Mouse (Mus musculus) small intestine, adult 2 months (tissue): ENCODE measurements around the gene Kxd1. TPM values are rescaled to one million over a fixed set of nuclear protein-coding genes. Genes with fewer than 3 reads are reported as not detected.

ENCODE experiments used
- H3K27ac ChIP-seq: fragments of 200-500 bp; 2 replicates; pipeline ENCODE4 v1.5.1; 2012; ENCODE audit warnings: low read depth, low read length, control low read depth, inconsistent platforms; ENCODE audit not compliant: insufficient read depth
- H3K27me3 ChIP-seq: fragments of 200-500 bp; 2 replicates; pipeline ENCODE4 v1.6.1; 2012; ENCODE audit warnings: mild to moderate bottlenecking, moderate library complexity, low read length, inconsistent platforms; ENCODE audit not compliant: control insufficient read depth, insufficient read depth
- H3K36me3 ChIP-seq: fragments of 200-500 bp; 2 replicates; pipeline ENCODE4 v1.6.1; 2012; ENCODE audit warnings: mild to moderate bottlenecking, low read length, control low read depth, inconsistent platforms; ENCODE audit not compliant: control insufficient read depth, insufficient read depth
- H3K4me1 ChIP-seq: fragments of 200-500 bp; 2 replicates; pipeline ENCODE4 v1.6.1; 2012; ENCODE audit warnings: low read length, inconsistent platforms, mixed read lengths; ENCODE audit not compliant: control insufficient read depth, insufficient read depth, insufficient read length
- H3K4me3 ChIP-seq: fragments of 200-500 bp; 2 replicates; pipeline ENCODE4 v1.5.1; 2012; ENCODE audit warnings: low read depth, mild to moderate bottlenecking, control low read depth, inconsistent platforms, low read length, moderate library complexity
- CTCF ChIP-seq: fragments of 200-500 bp; IDR thresholded peaks from 2 replicates; pipeline ENCODE4 v1.5.1; 2012; ENCODE audit warnings: low read depth, mild to moderate bottlenecking, control low read depth, inconsistent platforms, low read length, moderate library complexity, mixed read lengths; ENCODE audit not compliant: insufficient replicate concordance, insufficient read length; ENCODE audit errors: extremely low read depth
- POLR2A ChIP-seq: fragments of 200-500 bp; IDR thresholded peaks from 2 replicates; pipeline ENCODE4 v1.6.1; 2012; ENCODE audit warnings: low read depth, mild to moderate bottlenecking, control low read depth, inconsistent platforms, low read length, moderate library complexity
- WGBS: fragments of 180-500 bp; shearing (Covaris S2); methylation state at CpG from one replicate; pipeline ENCODE4 v1.1.7; 2018; 5-methylcytosine and 5-hydroxymethylcytosine counted together
- polyA plus RNA-seq: library from polyadenylated mRNA; depleted of rRNA; stranded (reverse); fragments of >200 nt; gene quantifications from 2 replicates; pipeline ENCODE4 v1.2.3, GENCODE M21; 2012

The Kxd1 gene
- polyA plus RNA-seq, 1 experiment, result 64.4 TPM

- WGBS, result under 1% methylated on average over 32 of the region's 32 CpGs
- Histone ChIP-seq H3K36me3 (peaks cover 25% of the 10 kb centered on the region), H3K4me3 (peak overlapping the region; percentile 91), H3K27ac (peak overlapping the region; percentile 99), H3K4me1 (peaks cover 16% of the 10 kb centered on the region), H3K27me3 (no peaks in the 10 kb centered on the region)
- 0 out of 2 replicates have a peak, but pooled peaks have one; percentile 4 for TF ChIP-seq POLR2A
- TF ChIP-seq CTCF, result no peak
Measured at GRCm38 (mm10) chr8:70538633-70539076, 10.9 kb upstream of the Kxd1 start.

- H3K4me1 ChIP-seq, result peaks cover 10% of the 10 kb centered on the region; the same call in 1 of the 2 replicates
- peak overlapping the region; percentile 89 for H3K27ac ChIP-seq
- H3K36me3 ChIP-seq, result peaks cover 25% of the 10 kb centered on the region
- WGBS, result 7% methylated on average over 24 of the region's 24 CpGs
- no peaks in the 10 kb centered on the region for H3K27me3 ChIP-seq
- peak overlapping the region; percentile 69 for H3K4me3 ChIP-seq
- peak; percentile 61; the same call in 1 of the 2 replicates for TF ChIP-seq POLR2A
- TF ChIP-seq CTCF, result no peak
Measured at GRCm38 (mm10) chr8:70538024-70538579, 10.3 kb upstream of the Kxd1 start.

- Histone ChIP-seq H3K36me3 (peaks cover 48% of the 10 kb centered on the region), H3K27me3 (no peaks in the 10 kb centered on the region), H3K4me1 (peaks cover 6% of the 10 kb centered on the region; the same call in 1 of the 2 replicates), H3K27ac (no peak overlapping the region), H3K4me3 (no peak overlapping the region)
- TF ChIP-seq POLR2A, result no peak
- no peak for TF ChIP-seq CTCF
- WGBS, result 99% methylated on average over 2 of the region's 2 CpGs
Measured at GRCm38 (mm10) chr8:70535701-70536100, 7.9 kb upstream of the Kxd1 start.

- H3K36me3 ChIP-seq, result peaks cover 52% of the 10 kb centered on the region
- 85% methylated on average over 3 of the region's 3 CpGs for WGBS
- H3K4me1 ChIP-seq, result peaks cover 5% of the 10 kb centered on the region; the same call in 1 of the 2 replicates
- H3K27me3 ChIP-seq, result no peaks in the 10 kb centered on the region
- H3K4me3 ChIP-seq, result no peak overlapping the region
- TF ChIP-seq CTCF, result no peak
- TF ChIP-seq POLR2A, result no peak
- H3K27ac ChIP-seq, result no peak overlapping the region
Measured at GRCm38 (mm10) chr8:70535221-70535620, 7.5 kb upstream of the Kxd1 start.

GRCm38 (mm10) chr8:70534281-70534680 lies 6.5 kb upstream of the Kxd1 start:
- TF ChIP-seq CTCF (no peak), POLR2A (no peak)
- Histone ChIP-seq H3K4me1 (peaks cover 8% of the 10 kb centered on the region), H3K27me3 (no peaks in the 10 kb centered on the region), H3K27ac (no peak overlapping the region), H3K36me3 (peaks cover 54% of the 10 kb centered on the region), H3K4me3 (no peak overlapping the region)
- 91% methylated on average over 12 of the region's 12 CpGs for WGBS

- TF ChIP-seq POLR2A (no peak), CTCF (no peak)
- 83% methylated on average over 2 of the region's 2 CpGs for WGBS
Measured at GRCm38 (mm10) chr8:70530314-70530713, 2.6 kb upstream of the Kxd1 start.

GRCm38 (mm10) chr8:70529741-70530161 lies 2.0 kb upstream of the Kxd1 start:
- TF ChIP-seq CTCF, result no peak
- TF ChIP-seq POLR2A, result no peak
- WGBS, result 46% methylated on average over 3 of the region's 3 CpGs
- Histone ChIP-seq H3K4me3 (no peak overlapping the region), H3K36me3 (peaks cover 40% of the 10 kb centered on the region), H3K4me1 (peaks cover 13% of the 10 kb centered on the region), H3K27me3 (no peaks in the 10 kb centered on the region), H3K27ac (peak overlapping the region; percentile 83)

More at GRCm38 (mm10) chr8:70530314-70530713, 2.6 kb upstream of the Kxd1 start:
- Histone ChIP-seq H3K27ac (peak overlapping the region; percentile 55), H3K4me1 (peaks cover 13% of the 10 kb centered on the region), H3K27me3 (no peaks in the 10 kb centered on the region), H3K36me3 (peaks cover 45% of the 10 kb centered on the region), H3K4me3 (no peak overlapping the region)

- H3K27me3 ChIP-seq, result no peaks in the 10 kb centered on the region
- 62% methylated on average over 5 of the region's 5 CpGs for WGBS
- TF ChIP-seq POLR2A (no peak), CTCF (no peak)
- H3K36me3 ChIP-seq, result peaks cover 35% of the 10 kb centered on the region
- H3K4me3 ChIP-seq, result 0 out of 2 replicates have a peak overlapping the region, but pooled peaks have one; percentile 3
- peak overlapping the region; percentile 83 for H3K27ac ChIP-seq
- H3K4me1 ChIP-seq, result peaks cover 13% of the 10 kb centered on the region
Measured at GRCm38 (mm10) chr8:70529299-70529698, 1.5 kb upstream of the Kxd1 start.
